Mouse (Mus musculus) embryo, embryonic 9.5 days (tissue): ENCODE data around the gene Tlx3.

ENCODE experiments used
- DNase-seq: peaks from one replicate; pipeline ENCODE4 v3.0.0-alpha.2; 2017; ENCODE audit errors: extremely low spot score

The Tlx3 gene

GRCm38 (mm10) chr11:33151128-33151779 lies 52.1 kb downstream of the Tlx3 start:
- no peak for DNase-seq
